Mouse (Mus musculus) MEL (cell line): ENCODE measurements around the gene Rbm24. TPM values are rescaled to one million over a fixed set of nuclear protein-coding genes. Genes with fewer than 3 reads are reported as not detected.

Source experiments
- DNase-seq: peaks from one replicate; pipeline ENCODE4 v3.0.0; 2011; ENCODE audit warnings: low read depth, low spot score
- H3K27ac ChIP-seq: 2 replicates; pipeline ENCODE4 v1.5.1; 2012; ENCODE audit warnings: low read depth, mild to moderate bottlenecking, control low read depth, low read length, moderate library complexity; ENCODE audit not compliant: control insufficient read depth
- H3K27me3 ChIP-seq, 2 experiments: fragments of 150-350 bp in 1 of 2; sonication (generic) in 1 of 2; 2 replicates each; pipeline ENCODE4 v1.6.1; 2012; ENCODE audit warnings: low read length in 2 of 2, mild to moderate bottlenecking in 2 of 2, improper control_type of control experiment in 1 of 2, moderate library complexity in 1 of 2; ENCODE audit not compliant: insufficient read depth in 2 of 2, control insufficient read depth in 1 of 2
- H3K36me3 ChIP-seq, 2 experiments: 2 replicates each; pipeline ENCODE4 v1.6.1; 2012 to 2014; ENCODE audit warnings: low read length in 2 of 2, improper control_type of control experiment in 1 of 2, inconsistent platforms in 1 of 2, mild to moderate bottlenecking in 1 of 2; ENCODE audit not compliant: insufficient read depth in 2 of 2, control insufficient read depth in 1 of 2
- H3K4me1 ChIP-seq, 2 experiments: fragments of 150-350 bp in 1 of 2; sonication (generic) in 1 of 2; 2 replicates each; pipeline ENCODE4 v1.6.1; 2012; ENCODE audit warnings: low read length in 2 of 2, improper control_type of control experiment in 1 of 2, mild to moderate bottlenecking in 1 of 2; ENCODE audit not compliant: insufficient read depth in 2 of 2, control insufficient read depth in 1 of 2
- H3K4me3 ChIP-seq, 2 experiments: fragments of 150-350 bp in 1 of 2; sonication (generic) in 1 of 2; 2 replicates each; pipeline ENCODE4 v1.5.1; 2012; ENCODE audit warnings: low read depth in 2 of 2, low read length in 2 of 2, mild to moderate bottlenecking in 2 of 2, moderate library complexity in 2 of 2, control low read depth in 1 of 2, improper control_type of control experiment in 1 of 2; ENCODE audit not compliant: control insufficient read depth in 1 of 2, insufficient read depth in 1 of 2
- H3K79me2 ChIP-seq: 2 replicates; pipeline ENCODE4 v1.6.1; 2012; ENCODE audit warnings: mild to moderate bottlenecking, low read length, moderate library complexity; ENCODE audit not compliant: control insufficient read depth, poor library complexity, insufficient read depth
- H3K9ac ChIP-seq: 2 replicates; pipeline ENCODE4 v1.6.1; 2012; ENCODE audit warnings: low read depth, mild to moderate bottlenecking, control low read depth, low read length, moderate library complexity; ENCODE audit not compliant: control insufficient read depth, poor library complexity, severe bottlenecking
- H3K9me3 ChIP-seq: fragments of 150-350 bp; sonication (generic); replicated peaks from 2 replicates; pipeline ENCODE4 v1.6.1; 2012; ENCODE audit warnings: mild to moderate bottlenecking, low read length, improper control_type of control experiment, moderate library complexity; ENCODE audit not compliant: insufficient read depth
- CTCF ChIP-seq, 3 experiments: IDR thresholded peaks in 2 of 3; conservative IDR thresholded peaks in 1 of 3; 2 replicates each; pipeline ENCODE4 v1.5.1; 2011 to 2012; ENCODE audit warnings: low read length in 3 of 3, low read depth in 2 of 3, mild to moderate bottlenecking in 2 of 3, improper control_type of control experiment in 1 of 3, inconsistent platforms in 1 of 3, mixed read lengths in 1 of 3, moderate library complexity in 1 of 3; ENCODE audit not compliant: control insufficient read depth in 1 of 3, insufficient read depth in 1 of 3, poor library complexity in 1 of 3, severe bottlenecking in 1 of 3
- E2F4 ChIP-seq: IDR thresholded peaks from 2 replicates; pipeline ENCODE4 v1.6.1; 2011; ENCODE audit warnings: low read depth, low read length, improper control_type of control experiment, borderline replicate concordance
- JUND ChIP-seq: IDR thresholded peaks from 2 replicates; pipeline ENCODE4 v1.6.1; 2011; ENCODE audit warnings: low read depth, mild to moderate bottlenecking, improper control_type of control experiment, low read length
- KAT2A ChIP-seq: conservative IDR thresholded peaks from 2 replicates; pipeline ENCODE4 v1.6.1; 2012; ENCODE audit warnings: low read depth, low read length, improper control_type of control experiment, inconsistent platforms
- MAFK ChIP-seq: IDR thresholded peaks from 2 replicates; pipeline ENCODE4 v1.6.1; 2011; ENCODE audit warnings: low read depth, mild to moderate bottlenecking, low read length, improper control_type of control experiment, borderline replicate concordance
- MAX ChIP-seq: IDR thresholded peaks from 2 replicates; pipeline ENCODE4 v1.6.1; 2011; ENCODE audit warnings: low read length, improper control_type of control experiment
- MEF2A ChIP-seq: IDR thresholded peaks from 2 replicates; pipeline ENCODE4 v1.6.1; 2014; ENCODE audit warnings: low read depth, mild to moderate bottlenecking, inconsistent platforms, low read length, improper control_type of control experiment; ENCODE audit not compliant: poor library complexity, insufficient replicate concordance, severe bottlenecking; ENCODE audit errors: extremely low read depth
- POLR2A ChIP-seq, 2 experiments: IDR thresholded peaks; 2 replicates each; pipeline ENCODE4 v1.6.1; 2011 to 2012; ENCODE audit warnings: low read length in 2 of 2, mild to moderate bottlenecking in 2 of 2, control low read depth in 1 of 2, improper control_type of control experiment in 1 of 2, low read depth in 1 of 2, moderate library complexity in 1 of 2; ENCODE audit not compliant: control insufficient read depth in 1 of 2, insufficient read depth in 1 of 2, poor library complexity in 1 of 2
- POLR2AphosphoS2 ChIP-seq: IDR thresholded peaks from 2 replicates; pipeline ENCODE4 v1.6.1; 2011; ENCODE audit warnings: low read length, improper control_type of control experiment
- RCOR1 ChIP-seq: IDR thresholded peaks from 2 replicates; pipeline ENCODE4 v1.6.1; 2012; ENCODE audit warnings: low read depth, mild to moderate bottlenecking, inconsistent platforms, low read length, improper control_type of control experiment
- SIN3A ChIP-seq: IDR thresholded peaks from 2 replicates; pipeline ENCODE4 v1.6.1; 2012; ENCODE audit warnings: low read length, improper control_type of control experiment, inconsistent platforms
- SMC3 ChIP-seq: IDR thresholded peaks from 2 replicates; pipeline ENCODE4 v1.6.1; 2011; ENCODE audit warnings: low read depth, low read length, improper control_type of control experiment
- TAL1 ChIP-seq: IDR thresholded peaks from 2 replicates; pipeline ENCODE4 v1.6.1; 2012; ENCODE audit warnings: mild to moderate bottlenecking, inconsistent platforms, low read length, moderate library complexity, mixed read lengths
- UBTF ChIP-seq: IDR thresholded peaks from 2 replicates; pipeline ENCODE4 v1.6.1; 2012; ENCODE audit warnings: low read depth, mild to moderate bottlenecking, inconsistent platforms, low read length, improper control_type of control experiment, moderate library complexity, borderline replicate concordance; ENCODE audit not compliant: insufficient read depth
- ZMIZ1 ChIP-seq: IDR thresholded peaks from 2 replicates; pipeline ENCODE4 v1.6.1; 2012; ENCODE audit warnings: low read depth, mild to moderate bottlenecking, inconsistent platforms, low read length, improper control_type of control experiment, moderate library complexity
- polyA plus RNA-seq, 2 experiments: library from polyadenylated mRNA; stranded (reverse) in 1 of 2; unstranded in 1 of 2; fragments of >175 nt in 1 of 2; fragments of >200 nt in 1 of 2; gene quantifications; 2 replicates each; pipeline versions ENCODE4 v1.2.1 to v1.2.4; 2012; ENCODE audit warnings: low replicate concordance in 2 of 2, low read depth in 1 of 2; ENCODE audit not compliant: insufficient read length in 2 of 2, insufficient read depth in 1 of 2, missing spikeins in 1 of 2
- total RNA-seq: library from RNA; depleted of rRNA; stranded (reverse); fragments of 300-350 nt; gene quantifications from 2 replicates; pipeline ENCODE4 v1.2.3, GENCODE M21; 2012

Rbm24 gene
- total and polyA plus RNA-seq, 3 experiments: not detected

DNA sequence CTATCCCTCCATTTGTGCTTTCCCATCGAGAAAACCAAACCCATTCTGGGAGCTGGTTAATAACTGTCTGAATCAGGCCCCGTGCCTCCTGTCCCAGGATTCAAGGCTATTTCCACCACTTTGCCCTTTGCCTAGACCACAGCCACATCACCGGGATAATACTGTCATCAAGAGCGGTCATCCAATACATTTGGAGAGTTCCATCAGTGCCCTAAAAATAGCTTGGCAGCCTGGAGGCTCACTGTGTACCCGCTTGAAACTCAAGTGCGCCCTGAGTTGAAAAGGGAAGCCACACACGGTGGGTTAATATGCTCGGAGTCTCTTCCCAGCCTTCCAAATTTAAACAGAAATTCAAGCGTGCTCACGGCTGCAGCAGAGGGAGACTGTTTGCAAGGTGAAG, 4.6 kb upstream of the Rbm24 start:
- Histone ChIP-seq H3K4me3 (no peak overlapping the region), H3K36me3 (no peaks in the 10 kb centered on the region; a peak in 1 of 4 replicates), H3K27ac (no peak overlapping the region), H3K27me3 (no peaks in the 10 kb centered on the region), H3K9ac (no peak overlapping the region), H3K79me2 (no peaks in the 10 kb centered on the region), H3K4me1 (no peaks in the 10 kb centered on the region), H3K9me3 (no peaks in the 10 kb centered on the region)
- no peak for DNase-seq
- TF ChIP-seq JUND: no peak
- no peak for TF ChIP-seq E2F4
- TF ChIP-seq ZMIZ1: no peak
- no peak for TF ChIP-seq MAX

DNA sequence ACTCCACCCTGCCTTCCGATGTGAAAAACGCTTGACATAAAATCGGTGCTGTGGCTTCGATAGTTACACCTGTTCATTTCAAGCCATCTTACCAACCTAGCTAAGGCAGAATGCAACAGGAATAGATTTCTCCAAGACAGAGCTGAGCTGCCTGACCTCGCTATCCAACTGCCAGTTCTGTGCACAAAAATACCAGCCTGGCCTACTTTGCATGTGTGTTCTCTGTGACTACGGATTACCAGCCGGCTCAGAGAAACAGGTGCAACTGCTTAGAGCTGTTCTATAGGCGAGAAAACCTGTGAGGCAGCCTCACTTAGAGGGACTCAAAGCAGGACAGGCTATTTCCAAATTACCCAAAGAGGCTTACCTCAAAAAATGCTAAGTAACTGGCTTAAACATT, 4.2 kb upstream of the Rbm24 start:
- H3K9ac ChIP-seq: no peak overlapping the region
- H3K4me3 ChIP-seq: no peak overlapping the region
- no peak for TF ChIP-seq POLR2AphosphoS2
- no peak for TF ChIP-seq MEF2A
- TF ChIP-seq CTCF (IDR thresholded peaks at IDR 0.05 in 2 of 3, conservative IDR thresholded peaks at IDR 0.05 in 1 of 3; ENCODE audit: control insufficient read depth in 1 of 3, insufficient read depth in 1 of 3, low read depth in 2 of 3, low read length in 3 of 3, poor library complexity in 1 of 3, severe bottlenecking in 1 of 3): no peak
- no peak for TF ChIP-seq SMC3
- no peak for TF ChIP-seq SIN3A
- TF ChIP-seq POLR2A (IDR thresholded peaks at IDR 0.05; ENCODE audit: control insufficient read depth in 1 of 2, insufficient read depth in 1 of 2, low read depth in 1 of 2, low read length in 2 of 2, poor library complexity in 1 of 2): no peak
- TF ChIP-seq, all 39 proteins: peak for 0
- no peak for DNase-seq
- Histone ChIP-seq H3K27me3 (no peaks in the 10 kb centered on the region), H3K79me2 (no peaks in the 10 kb centered on the region), H3K27ac (no peak overlapping the region), H3K36me3 (no peaks in the 10 kb centered on the region; a peak in 1 of 4 replicates), H3K4me1 (no peaks in the 10 kb centered on the region), H3K9me3 (no peaks in the 10 kb centered on the region)

DNA sequence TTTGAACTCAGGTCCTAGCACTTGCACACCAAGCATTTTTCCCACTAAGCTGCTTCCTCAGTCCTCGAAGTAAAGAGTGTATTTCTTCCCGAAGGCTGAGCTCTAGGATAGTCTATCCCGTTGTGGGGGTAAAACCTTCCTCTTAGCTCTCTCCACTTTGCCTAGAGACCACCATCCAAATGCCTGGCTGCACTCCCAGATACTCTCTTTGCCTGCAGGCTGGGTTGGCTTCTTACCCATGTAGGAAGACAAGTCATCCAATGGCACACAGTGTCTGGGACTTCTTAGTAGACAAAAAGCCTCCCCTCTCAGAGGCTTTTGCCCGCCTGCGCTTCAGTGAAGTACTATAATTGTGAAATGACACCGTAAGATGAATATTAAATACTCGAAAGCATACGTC, 2.2 kb upstream of the Rbm24 start:
- Histone ChIP-seq H3K36me3 (no peaks in the 10 kb centered on the region; a peak in 1 of 4 replicates), H3K9ac (no peak overlapping the region), H3K4me1 (no peaks in the 10 kb centered on the region), H3K79me2 (no peaks in the 10 kb centered on the region), H3K9me3 (no peaks in the 10 kb centered on the region), H3K4me3 (no peak overlapping the region), H3K27ac (no peak overlapping the region), H3K27me3 (no peaks in the 10 kb centered on the region)
- no peak for DNase-seq
- TF ChIP-seq TAL1: no peak
- TF ChIP-seq SMC3: no peak
- TF ChIP-seq MAFK: no peak
- no peak for TF ChIP-seq KAT2A
- TF ChIP-seq UBTF: no peak
- no peak for TF ChIP-seq RCOR1
